Mouse (Mus musculus): ENCODE results near the gene Atrx.

Atrx gene

DNA sequence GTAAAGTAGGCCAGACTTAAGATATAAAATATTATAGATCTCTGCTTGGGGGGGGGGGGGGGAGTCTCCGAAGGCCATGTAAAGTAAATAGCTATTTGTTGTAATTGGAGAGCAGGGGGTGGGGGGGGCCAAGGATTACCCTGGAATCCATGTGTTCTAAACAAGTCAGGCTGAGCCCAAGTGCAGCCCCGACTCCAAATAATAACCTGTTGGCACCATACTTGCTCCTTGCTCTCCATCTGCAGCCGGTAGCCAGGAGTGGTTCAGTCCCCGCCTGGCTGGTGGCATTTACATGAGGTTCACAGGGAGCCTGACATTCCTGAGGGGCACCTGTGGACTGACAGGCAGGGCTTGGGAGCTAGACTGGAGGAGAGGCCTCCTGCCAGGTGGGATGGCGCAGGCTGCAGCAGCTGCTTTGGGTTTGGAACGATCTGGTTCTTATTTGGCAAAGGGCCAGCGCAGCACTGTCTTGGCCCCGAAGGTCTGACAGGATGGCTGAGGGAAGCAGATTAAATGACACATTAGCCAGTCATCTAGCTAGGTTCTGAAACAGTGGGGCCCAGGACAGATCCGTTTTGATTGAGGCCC lies 161.9 kb downstream of the Atrx start:
- DNase-seq, result no peak

GRCm38 (mm10) chrX:105766013-105766412 lies 163.2 kb downstream of the Atrx start:
- no peak for DNase-seq

DNA sequence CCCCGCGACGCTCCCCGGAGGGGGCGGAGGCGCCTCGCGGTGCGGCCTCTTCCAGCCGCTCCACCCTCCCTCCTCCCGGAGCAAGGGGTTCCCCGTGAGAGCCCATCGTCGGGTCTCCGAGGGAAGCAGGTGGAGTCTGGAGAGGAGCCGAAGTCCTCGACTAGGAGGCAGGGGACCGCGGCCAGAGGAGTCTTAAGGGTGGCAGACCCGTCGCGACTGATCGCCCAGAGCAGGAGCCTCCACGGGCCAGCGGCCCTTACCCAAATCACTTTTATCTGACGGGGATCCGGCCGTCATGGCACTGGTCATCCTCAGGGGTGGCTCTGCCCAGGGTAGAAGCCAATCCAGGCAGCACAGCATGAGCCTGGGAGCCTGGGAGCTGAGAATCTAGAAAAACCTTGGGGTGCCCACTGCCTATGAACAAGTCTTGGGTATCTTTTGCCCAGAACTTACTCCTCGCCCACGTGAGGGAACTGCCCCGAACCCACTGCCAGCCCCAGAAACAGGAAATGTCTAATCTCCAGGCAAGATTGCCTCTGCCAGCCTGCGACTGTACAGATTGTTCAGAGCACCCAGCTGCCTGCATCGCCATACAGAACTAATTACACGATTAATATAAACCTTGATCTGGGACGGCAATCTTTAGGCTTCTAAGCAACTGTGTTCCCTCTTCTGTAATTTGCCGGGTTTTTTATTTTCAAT lies 164.0 kb downstream of the Atrx start:
- no peak for DNase-seq

DNA sequence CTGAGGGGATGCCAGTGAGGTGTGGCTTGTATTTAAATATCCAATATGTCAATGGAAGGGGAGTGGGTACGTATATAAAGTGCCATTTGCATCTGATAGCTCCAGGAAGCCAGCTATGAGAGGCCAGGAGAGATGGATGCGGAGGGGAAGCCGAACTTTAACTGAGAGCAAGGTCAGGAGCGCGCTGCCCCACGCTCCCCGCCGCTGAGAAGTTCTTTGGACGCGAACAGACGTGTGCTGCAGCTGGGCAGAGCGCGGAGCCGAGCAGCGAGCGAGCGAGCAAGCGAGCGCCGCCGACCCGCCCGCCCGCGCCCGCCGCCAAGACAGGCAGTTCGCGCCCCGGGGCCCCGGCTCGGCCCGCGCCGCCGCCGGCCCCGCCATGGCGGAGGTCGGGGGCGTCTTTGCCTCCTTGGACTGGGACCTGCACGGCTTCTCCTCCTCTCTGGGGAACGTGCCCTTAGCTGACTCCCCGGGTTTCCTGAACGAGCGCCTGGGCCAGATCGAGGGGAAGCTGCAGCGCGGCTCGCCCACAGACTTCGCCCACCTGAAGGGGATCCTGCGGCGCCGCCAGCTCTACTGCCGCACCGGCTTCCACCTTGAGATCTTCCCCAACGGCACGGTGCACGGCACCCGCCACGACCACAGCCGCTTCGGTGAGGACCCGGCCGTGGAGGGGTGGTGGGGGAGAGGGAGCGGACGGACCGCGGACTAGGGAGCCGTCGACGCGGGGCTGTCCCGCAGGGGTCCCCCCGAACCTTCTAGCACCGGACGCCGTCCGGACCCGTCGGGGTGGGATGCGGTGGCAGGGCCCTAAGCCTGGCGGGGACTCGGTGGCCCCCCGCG lies 164.8 kb downstream of the Atrx start, which contains the start of gene Fgf16:
Fgf16 (plus strand) TSS at position 118 of the 843 bp plus-strand sequence.
- no peak for DNase-seq

DNA sequence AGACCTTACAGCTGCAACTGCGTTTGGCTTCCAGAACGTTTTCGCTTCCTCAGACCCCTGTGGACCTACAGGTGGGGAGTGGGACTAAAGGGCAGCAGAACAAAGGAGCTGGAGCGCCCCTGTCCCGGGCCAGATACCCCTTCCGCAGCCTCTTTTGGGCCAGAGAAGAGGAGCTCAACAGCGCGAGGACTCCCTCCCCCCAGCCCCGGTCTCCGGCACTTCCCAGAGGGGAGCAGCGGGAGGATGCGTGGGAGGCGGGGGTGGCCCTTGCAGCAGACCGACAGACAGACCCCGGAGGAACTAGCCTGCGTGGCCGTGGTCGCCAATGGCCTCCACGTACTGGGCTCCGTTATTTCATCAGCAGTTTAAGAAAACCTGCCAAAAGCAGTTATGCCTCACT lies 165.6 kb downstream of the Atrx start:
- no peak for DNase-seq

DNA sequence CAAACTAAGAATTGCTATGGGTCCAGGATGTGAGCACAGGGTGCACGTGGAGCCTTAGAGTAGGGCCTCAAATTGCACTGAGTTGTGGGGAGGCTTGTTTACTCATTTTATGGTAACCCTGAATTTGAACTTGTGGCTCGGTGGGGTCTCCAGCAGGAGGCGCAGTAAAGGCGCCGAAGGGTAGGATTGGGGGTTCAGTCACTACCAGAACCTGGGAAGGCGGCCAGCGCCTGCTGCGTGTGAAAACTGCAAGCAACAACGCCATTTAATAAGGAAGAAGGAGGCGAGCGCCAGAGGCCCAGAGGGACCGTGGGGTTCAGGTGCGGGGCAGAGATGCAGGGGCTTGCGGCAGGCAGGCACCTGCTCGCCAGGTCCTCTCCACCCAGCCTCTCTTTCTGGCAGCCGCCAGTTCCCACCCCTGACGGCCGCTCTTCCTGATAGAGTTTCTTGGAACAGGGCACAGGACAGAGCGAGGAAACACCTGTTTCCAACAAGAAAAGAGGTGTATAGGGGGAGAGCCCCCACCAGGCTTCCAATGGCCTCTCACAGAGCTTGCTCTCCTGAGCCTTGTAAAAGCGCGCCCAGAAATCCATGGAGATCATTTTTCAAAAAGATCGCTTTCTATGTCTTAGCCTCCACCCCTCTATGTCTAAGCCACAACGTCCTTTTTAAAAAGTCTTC lies 166.2 kb downstream of the Atrx start:
- no peak for DNase-seq

Measured in liver (tissue).